Mouse (Mus musculus) liver, embryonic 13.5 days (tissue): Measurements from ENCODE around the gene Gzmg. TPM values are rescaled to one million over a fixed set of nuclear protein-coding genes. Genes with fewer than 3 reads are reported as not detected.
"Not testable (repeated sequence)": the region's sequence is repeated elsewhere in the genome, so short reads cannot be mapped to it uniquely, and the experiment has no call there.

Experiments used
- ATAC-seq: fragments of 200-750 bp; cut with Nextera tagmentation; 2 replicates; pipeline ENCODE4 v1.8.0; 2017; ENCODE audit warnings: low read depth, mild to moderate bottlenecking, moderate number of reproducible peaks, moderate library complexity
- DNase-seq: peaks from one replicate; pipeline ENCODE4 v3.0.0; 2022
- H3K27ac ChIP-seq: fragments of 300-500 bp; sonication (generic); 2 replicates; pipeline ENCODE4 v1.5.1; 2015; ENCODE audit warnings: moderate library complexity, mild to moderate bottlenecking, inconsistent platforms
- H3K27me3 ChIP-seq: fragments of 300-500 bp; sonication (generic); 2 replicates; pipeline ENCODE4 v1.6.1; 2015; ENCODE audit warnings: mild to moderate bottlenecking, inconsistent platforms
- H3K36me3 ChIP-seq: fragments of 300-500 bp; sonication (generic); 2 replicates; pipeline ENCODE4 v1.6.1; 2015; ENCODE audit warnings: mild to moderate bottlenecking, inconsistent platforms
- H3K4me1 ChIP-seq: fragments of 300-500 bp; sonication (generic); replicated peaks from 2 replicates; pipeline ENCODE4 v1.6.1; 2015; ENCODE audit warnings: inconsistent platforms
- H3K4me2 ChIP-seq: fragments of 300-500 bp; sonication (generic); 2 replicates; pipeline ENCODE4 v1.6.1; 2015; ENCODE audit warnings: inconsistent platforms, mild to moderate bottlenecking, moderate library complexity
- H3K4me3 ChIP-seq: fragments of 300-500 bp; sonication (generic); replicated peaks from 2 replicates; pipeline ENCODE4 v1.5.1; 2015; ENCODE audit warnings: mild to moderate bottlenecking, inconsistent platforms
- H3K9ac ChIP-seq: fragments of 300-500 bp; sonication (generic); 2 replicates; pipeline ENCODE4 v1.6.1; 2015; ENCODE audit warnings: mild to moderate bottlenecking, inconsistent platforms
- H3K9me3 ChIP-seq: fragments of 300-500 bp; sonication (generic); replicated peaks from 2 replicates; pipeline ENCODE4 v1.6.1; 2016; ENCODE audit warnings: inconsistent platforms
- WGBS: fragments of 180-500 bp; shearing (Covaris S2); methylation state at CpG from one replicate; pipeline ENCODE4 v1.1.7; 2015; ENCODE audit not compliant: insufficient replicate concordance; 5-methylcytosine and 5-hydroxymethylcytosine counted together
- polyA plus RNA-seq: library from polyadenylated mRNA; unstranded; fragments of >200 nt; fragmentation: Nextera tagmentation; extraction: Ambion mirVana; gene quantifications from 2 replicates; pipeline ENCODE4 v1.2.1, GENCODE M21; 2015

Gzmg gene
- not detected in 2 replicates for polyA plus RNA-seq

- not testable (repeated sequence) for ATAC-seq
These were observed at the start of gene Gzmg for GRCm38 (mm10) chr14:56159479-56159878. Gzmg (minus strand) TSS chr14:56159579.

GRCm38 (mm10) chr14:56205613-56206012, 46.2 kb upstream of the Gzmg start:
- H3K4me1 ChIP-seq, result no peaks in the 10 kb centered on the region
- DNase-seq (no peak), ATAC-seq (no peak)
- no peak overlapping the region for H3K27ac ChIP-seq
- no peaks in the 10 kb centered on the region for H3K9me3 ChIP-seq
- no peak overlapping the region for H3K4me2 ChIP-seq
- H3K36me3 ChIP-seq, result no peaks in the 10 kb centered on the region
- no peaks in the 10 kb centered on the region for H3K27me3 ChIP-seq
- WGBS, result 59% methylated on average over 1 of the region's 1 CpGs
- H3K4me3 ChIP-seq, result no peak overlapping the region
- H3K9ac ChIP-seq, result no peak overlapping the region

More at GRCm38 (mm10) chr14:56159479-56159878, at the start of gene Gzmg:
- not testable (repeated sequence) for H3K36me3 ChIP-seq, H3K27ac ChIP-seq, DNase-seq, H3K9ac ChIP-seq, H3K9me3 ChIP-seq, H3K4me1 ChIP-seq, H3K4me2 ChIP-seq, H3K4me3 ChIP-seq, H3K27me3 ChIP-seq
- 42% methylated on average over 2 of the region's 2 CpGs for WGBS

GRCm38 (mm10) chr14:56205021-56205420, 45.6 kb upstream of the Gzmg start:
- not testable (repeated sequence) for H3K4me2 ChIP-seq, H3K9me3 ChIP-seq, H3K36me3 ChIP-seq, H3K27me3 ChIP-seq, DNase-seq, ATAC-seq, H3K9ac ChIP-seq, H3K27ac ChIP-seq, H3K4me3 ChIP-seq, H3K4me1 ChIP-seq
- 24% methylated on average over 5 of the region's 5 CpGs for WGBS

- Histone ChIP-seq H3K9me3 (no peaks in the 10 kb centered on the region), H3K4me1 (no peaks in the 10 kb centered on the region), H3K27me3 (no peaks in the 10 kb centered on the region), H3K27ac (no peak overlapping the region), H3K4me2 (no peak overlapping the region), H3K9ac (no peak overlapping the region), H3K4me3 (no peak overlapping the region), H3K36me3 (no peaks in the 10 kb centered on the region)
- ATAC-seq (no peak), DNase-seq (peak; percentile 10)
- 8% methylated on average over 2 of the region's 2 CpGs for WGBS
These were observed 44.6 kb upstream of the Gzmg start for GRCm38 (mm10) chr14:56203975-56204374.

- H3K36me3 ChIP-seq, result no peaks in the 10 kb centered on the region
- ATAC-seq (no peak), DNase-seq (no peak)
- no peak overlapping the region for H3K9ac ChIP-seq
- no peak overlapping the region for H3K27ac ChIP-seq
- no peaks in the 10 kb centered on the region for H3K4me1 ChIP-seq
- H3K4me2 ChIP-seq, result no peak overlapping the region
- H3K4me3 ChIP-seq, result no peak overlapping the region
- no peaks in the 10 kb centered on the region for H3K9me3 ChIP-seq
- no peaks in the 10 kb centered on the region for H3K27me3 ChIP-seq
- 37% methylated on average over 6 of the region's 6 CpGs for WGBS
These were observed 27.6 kb upstream of the Gzmg start for GRCm38 (mm10) chr14:56186946-56187345.

- H3K9me3 ChIP-seq, result no peaks in the 10 kb centered on the region
- no peak overlapping the region for H3K27ac ChIP-seq
- H3K4me2 ChIP-seq, result no peak overlapping the region
- no peaks in the 10 kb centered on the region for H3K36me3 ChIP-seq
- ATAC-seq, result no peak
- H3K4me1 ChIP-seq, result no peaks in the 10 kb centered on the region
- no peak overlapping the region for H3K9ac ChIP-seq
- H3K4me3 ChIP-seq, result no peak overlapping the region
- 59% methylated on average over 5 of the region's 5 CpGs for WGBS
- DNase-seq, result no peak
- no peaks in the 10 kb centered on the region for H3K27me3 ChIP-seq
These were observed 27.1 kb upstream of the Gzmg start for GRCm38 (mm10) chr14:56186521-56186920.

- H3K27ac ChIP-seq, ATAC-seq, H3K36me3 ChIP-seq, H3K4me2 ChIP-seq, H3K9ac ChIP-seq, H3K9me3 ChIP-seq, H3K4me1 ChIP-seq, H3K4me3 ChIP-seq, H3K27me3 ChIP-seq: not testable (repeated sequence)
- peak; percentile 5 for DNase-seq
- 17% methylated on average over 8 of the region's 8 CpGs for WGBS
These were observed 18.3 kb upstream of the Gzmg start for GRCm38 (mm10) chr14:56177651-56178050.

DNA sequence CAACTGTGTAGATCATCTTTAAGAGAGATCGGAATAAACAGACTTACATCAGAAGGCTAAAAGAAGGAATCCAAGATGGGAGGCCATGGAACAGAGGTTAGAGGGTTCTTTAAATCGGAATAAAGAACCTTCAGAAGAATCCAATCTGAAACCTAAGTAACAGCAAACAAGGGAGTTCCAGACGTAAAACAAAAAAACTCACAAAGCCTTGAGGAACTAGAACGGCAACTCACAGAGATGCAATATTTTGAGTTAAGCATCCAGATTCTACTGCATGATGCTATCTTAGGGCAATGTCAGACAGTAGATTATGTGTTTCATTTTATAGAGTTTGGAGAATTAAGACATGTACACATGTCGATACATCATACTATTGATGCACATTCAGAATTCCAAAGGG, 15.1 kb upstream of the Gzmg start, which contains the start of gene Gzmn:
Gene Gzmn, minus strand, starts transcription at position 101 of the 400 bp plus-strand sequence.
- no peak for DNase-seq
- no peaks in the 10 kb centered on the region for H3K9me3 ChIP-seq
- no peak within 1 kb of the TSS for H3K9ac ChIP-seq
- 65% methylated on average over 5 of the region's 5 CpGs for WGBS
- H3K4me2 ChIP-seq, result no peak within 1 kb of the TSS
- no peak within 1 kb of the TSS for H3K4me3 ChIP-seq
- no peaks in the 10 kb centered on the region for H3K4me1 ChIP-seq
- no peak within 1 kb of the TSS for H3K27ac ChIP-seq
- no peaks in the 10 kb centered on the region for H3K36me3 ChIP-seq
- no peak for ATAC-seq
- H3K27me3 ChIP-seq, result no peaks in the 10 kb centered on the region

GRCm38 (mm10) chr14:56173396-56173795, 14.0 kb upstream of the Gzmg start:
- no peak overlapping the region for H3K27ac ChIP-seq
- no peak overlapping the region for H3K9ac ChIP-seq
- DNase-seq (no peak), ATAC-seq (no peak)
- WGBS, result 83% methylated on average over 6 of the region's 6 CpGs
- no peaks in the 10 kb centered on the region for H3K27me3 ChIP-seq
- H3K4me3 ChIP-seq, result no peak overlapping the region
- H3K36me3 ChIP-seq, result no peaks in the 10 kb centered on the region
- no peaks in the 10 kb centered on the region for H3K9me3 ChIP-seq
- no peaks in the 10 kb centered on the region for H3K4me1 ChIP-seq
- no peak overlapping the region for H3K4me2 ChIP-seq

- ATAC-seq, result no peak
- H3K27ac ChIP-seq, result no peak overlapping the region
- no peaks in the 10 kb centered on the region for H3K36me3 ChIP-seq
- 67% methylated on average over 5 of the region's 5 CpGs for WGBS
- no peaks in the 10 kb centered on the region for H3K9me3 ChIP-seq
- no peaks in the 10 kb centered on the region for H3K27me3 ChIP-seq
- H3K4me1 ChIP-seq, result no peaks in the 10 kb centered on the region
- no peak for DNase-seq
- no peak overlapping the region for H3K4me3 ChIP-seq
- H3K9ac ChIP-seq, result no peak overlapping the region
- H3K4me2 ChIP-seq, result no peak overlapping the region
These were observed 13.4 kb upstream of the Gzmg start for GRCm38 (mm10) chr14:56172744-56173143.

DNA sequence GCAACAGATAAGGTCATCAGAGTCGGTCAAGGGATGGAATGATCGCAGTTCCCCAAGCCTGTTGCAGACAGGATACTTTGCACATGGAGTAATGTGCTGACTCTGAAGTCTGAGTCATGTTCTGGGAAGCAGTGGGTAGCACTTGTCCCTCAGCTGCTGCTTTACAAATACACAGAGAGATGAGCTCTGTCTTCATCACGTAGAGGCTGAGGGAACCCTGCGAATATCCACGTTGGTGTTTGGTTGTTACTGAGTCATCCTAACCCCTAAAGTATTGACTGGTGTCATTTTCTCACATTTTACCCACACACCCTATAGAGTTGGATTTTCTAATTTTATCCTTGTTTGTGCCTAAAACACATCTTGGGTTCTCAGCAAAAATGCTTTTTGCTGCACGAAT, 8.6 kb upstream of the Gzmg start:
- H3K27ac ChIP-seq, result no peak overlapping the region
- H3K36me3 ChIP-seq, result no peaks in the 10 kb centered on the region
- no peaks in the 10 kb centered on the region for H3K4me1 ChIP-seq
- no peak for DNase-seq
- ATAC-seq, result no peak
- no peaks in the 10 kb centered on the region for H3K27me3 ChIP-seq
- WGBS, result 48% methylated on average over 6 of the region's 6 CpGs
- no peak overlapping the region for H3K9ac ChIP-seq
- no peak overlapping the region for H3K4me3 ChIP-seq
- H3K9me3 ChIP-seq, result no peaks in the 10 kb centered on the region
- H3K4me2 ChIP-seq, result no peak overlapping the region

DNA sequence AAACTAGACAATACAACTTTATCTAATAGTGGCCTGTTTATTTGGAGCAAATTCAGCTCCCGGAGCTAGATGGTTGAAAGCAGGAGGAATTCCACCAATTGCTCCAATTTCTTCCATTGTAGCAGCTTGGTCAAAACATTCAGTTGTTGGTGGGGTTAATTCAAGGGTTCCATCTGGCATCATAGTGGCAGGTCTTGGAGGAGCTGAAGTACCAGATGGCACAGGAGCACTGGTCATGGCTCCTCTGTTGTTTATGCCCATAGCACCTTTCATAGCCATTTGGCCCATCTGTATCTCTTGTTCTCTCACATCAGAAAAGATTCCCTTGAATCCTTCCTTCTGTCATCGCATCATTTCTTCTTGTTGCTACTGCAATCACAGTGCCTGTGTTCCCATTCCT, 2.7 kb upstream of the Gzmg start:
- WGBS, result 53% methylated on average over 2 of the region's 2 CpGs
- H3K4me1 ChIP-seq, result no peaks in the 10 kb centered on the region
- DNase-seq, result no peak
- no peaks in the 10 kb centered on the region for H3K27me3 ChIP-seq
- no peak overlapping the region for H3K4me3 ChIP-seq
- no peaks in the 10 kb centered on the region for H3K9me3 ChIP-seq
- H3K36me3 ChIP-seq, result no peaks in the 10 kb centered on the region
- H3K4me2 ChIP-seq, result no peak overlapping the region
- H3K9ac ChIP-seq, result no peak overlapping the region
- no peak for ATAC-seq
- no peak overlapping the region for H3K27ac ChIP-seq
